Mouse (Mus musculus) MEL (cell line): ENCODE measurements at regions not wholly inside any gene's neighbourhood (a gene's known extent, or its start where the extent isn't known, plus 50 kb on each side); places are given as distances from the start of the nearest gene placed in this dataset.

ENCODE experiments used
- DNase-seq: peaks from one replicate; pipeline ENCODE4 v3.0.0; 2011; ENCODE audit warnings: low read depth, low spot score
- H3K27ac ChIP-seq: 2 replicates; pipeline ENCODE4 v1.5.1; 2012; ENCODE audit warnings: low read depth, mild to moderate bottlenecking, control low read depth, low read length, moderate library complexity; ENCODE audit not compliant: control insufficient read depth
- H3K27me3 ChIP-seq, 2 experiments: fragments of 150-350 bp in 1 of 2; sonication (generic) in 1 of 2; 2 replicates each; pipeline ENCODE4 v1.6.1; 2012; ENCODE audit warnings: low read length in 2 of 2, mild to moderate bottlenecking in 2 of 2, improper control_type of control experiment in 1 of 2, moderate library complexity in 1 of 2; ENCODE audit not compliant: insufficient read depth in 2 of 2, control insufficient read depth in 1 of 2
- H3K36me3 ChIP-seq, 2 experiments: 2 replicates each; pipeline ENCODE4 v1.6.1; 2012 to 2014; ENCODE audit warnings: low read length in 2 of 2, improper control_type of control experiment in 1 of 2, inconsistent platforms in 1 of 2, mild to moderate bottlenecking in 1 of 2; ENCODE audit not compliant: insufficient read depth in 2 of 2, control insufficient read depth in 1 of 2
- H3K4me1 ChIP-seq, 2 experiments: fragments of 150-350 bp in 1 of 2; sonication (generic) in 1 of 2; 2 replicates each; pipeline ENCODE4 v1.6.1; 2012; ENCODE audit warnings: low read length in 2 of 2, improper control_type of control experiment in 1 of 2, mild to moderate bottlenecking in 1 of 2; ENCODE audit not compliant: insufficient read depth in 2 of 2, control insufficient read depth in 1 of 2
- H3K4me3 ChIP-seq, 2 experiments: fragments of 150-350 bp in 1 of 2; sonication (generic) in 1 of 2; 2 replicates each; pipeline ENCODE4 v1.5.1; 2012; ENCODE audit warnings: low read depth in 2 of 2, low read length in 2 of 2, mild to moderate bottlenecking in 2 of 2, moderate library complexity in 2 of 2, control low read depth in 1 of 2, improper control_type of control experiment in 1 of 2; ENCODE audit not compliant: control insufficient read depth in 1 of 2, insufficient read depth in 1 of 2
- H3K79me2 ChIP-seq: 2 replicates; pipeline ENCODE4 v1.6.1; 2012; ENCODE audit warnings: mild to moderate bottlenecking, low read length, moderate library complexity; ENCODE audit not compliant: control insufficient read depth, poor library complexity, insufficient read depth
- H3K9ac ChIP-seq: 2 replicates; pipeline ENCODE4 v1.6.1; 2012; ENCODE audit warnings: low read depth, mild to moderate bottlenecking, control low read depth, low read length, moderate library complexity; ENCODE audit not compliant: control insufficient read depth, poor library complexity, severe bottlenecking
- H3K9me3 ChIP-seq: fragments of 150-350 bp; sonication (generic); replicated peaks from 2 replicates; pipeline ENCODE4 v1.6.1; 2012; ENCODE audit warnings: mild to moderate bottlenecking, low read length, improper control_type of control experiment, moderate library complexity; ENCODE audit not compliant: insufficient read depth
- BHLHE40 ChIP-seq: IDR thresholded peaks from 2 replicates; pipeline ENCODE4 v1.6.1; 2012; ENCODE audit warnings: low read depth, mild to moderate bottlenecking, inconsistent platforms, low read length, improper control_type of control experiment, borderline replicate concordance
- CHD2 ChIP-seq: IDR thresholded peaks from 2 replicates; pipeline ENCODE4 v1.6.1; 2011; ENCODE audit warnings: low read length, improper control_type of control experiment
- CTCF ChIP-seq, 3 experiments: IDR thresholded peaks in 2 of 3; conservative IDR thresholded peaks in 1 of 3; 2 replicates each; pipeline ENCODE4 v1.5.1; 2011 to 2012; ENCODE audit warnings: low read length in 3 of 3, low read depth in 2 of 3, mild to moderate bottlenecking in 2 of 3, improper control_type of control experiment in 1 of 3, inconsistent platforms in 1 of 3, mixed read lengths in 1 of 3, moderate library complexity in 1 of 3; ENCODE audit not compliant: control insufficient read depth in 1 of 3, insufficient read depth in 1 of 3, poor library complexity in 1 of 3, severe bottlenecking in 1 of 3
- E2F4 ChIP-seq: IDR thresholded peaks from 2 replicates; pipeline ENCODE4 v1.6.1; 2011; ENCODE audit warnings: low read depth, low read length, improper control_type of control experiment, borderline replicate concordance
- EP300 ChIP-seq, 2 experiments: IDR thresholded peaks; 2 replicates each; pipeline ENCODE4 v1.6.1; 2011; ENCODE audit warnings: improper control_type of control experiment in 2 of 2, low read length in 2 of 2, low read depth in 1 of 2, mild to moderate bottlenecking in 1 of 2
- ETS1 ChIP-seq: IDR thresholded peaks from 2 replicates; pipeline ENCODE4 v1.6.1; 2012; ENCODE audit warnings: low read depth, mild to moderate bottlenecking, inconsistent platforms, low read length, improper control_type of control experiment, moderate library complexity
- GATA1 ChIP-seq: IDR thresholded peaks from 2 replicates; pipeline ENCODE4 v1.6.1; 2011; ENCODE audit warnings: low read depth, low read length, improper control_type of control experiment
- JUND ChIP-seq: IDR thresholded peaks from 2 replicates; pipeline ENCODE4 v1.6.1; 2011; ENCODE audit warnings: low read depth, mild to moderate bottlenecking, improper control_type of control experiment, low read length
- MAFK ChIP-seq: IDR thresholded peaks from 2 replicates; pipeline ENCODE4 v1.6.1; 2011; ENCODE audit warnings: low read depth, mild to moderate bottlenecking, low read length, improper control_type of control experiment, borderline replicate concordance
- MAX ChIP-seq: IDR thresholded peaks from 2 replicates; pipeline ENCODE4 v1.6.1; 2011; ENCODE audit warnings: low read length, improper control_type of control experiment
- MXI1 ChIP-seq: IDR thresholded peaks from 2 replicates; pipeline ENCODE4 v1.6.1; 2011; ENCODE audit warnings: mild to moderate bottlenecking, low read depth, low read length, improper control_type of control experiment
- MYB ChIP-seq: IDR thresholded peaks from 2 replicates; pipeline ENCODE4 v1.6.1; 2011; ENCODE audit warnings: mild to moderate bottlenecking, low read depth, low read length, improper control_type of control experiment
- NELFE ChIP-seq: IDR thresholded peaks from 2 replicates; pipeline ENCODE4 v1.6.1; 2011; ENCODE audit warnings: low read depth, low read length, improper control_type of control experiment
- NRF1 ChIP-seq: IDR thresholded peaks from 2 replicates; pipeline ENCODE4 v1.6.1; 2014; ENCODE audit warnings: low read depth, mild to moderate bottlenecking, inconsistent platforms, low read length, improper control_type of control experiment, moderate library complexity; ENCODE audit not compliant: poor library complexity, insufficient read depth, severe bottlenecking
- POLR2A ChIP-seq, 2 experiments: IDR thresholded peaks; 2 replicates each; pipeline ENCODE4 v1.6.1; 2011 to 2012; ENCODE audit warnings: low read length in 2 of 2, mild to moderate bottlenecking in 2 of 2, control low read depth in 1 of 2, improper control_type of control experiment in 1 of 2, low read depth in 1 of 2, moderate library complexity in 1 of 2; ENCODE audit not compliant: control insufficient read depth in 1 of 2, insufficient read depth in 1 of 2, poor library complexity in 1 of 2
- POLR2AphosphoS2 ChIP-seq: IDR thresholded peaks from 2 replicates; pipeline ENCODE4 v1.6.1; 2011; ENCODE audit warnings: low read length, improper control_type of control experiment
- POLR2AphosphoS5 ChIP-seq: IDR thresholded peaks from 2 replicates; pipeline ENCODE4 v1.6.1; 2012; ENCODE audit warnings: low read depth, borderline replicate concordance, mild to moderate bottlenecking, inconsistent platforms, low read length, moderate library complexity, mixed read lengths
- RAD21 ChIP-seq: IDR thresholded peaks from 2 replicates; pipeline ENCODE4 v1.6.1; 2011; ENCODE audit warnings: mild to moderate bottlenecking, low read depth, low read length, improper control_type of control experiment
- RCOR1 ChIP-seq: IDR thresholded peaks from 2 replicates; pipeline ENCODE4 v1.6.1; 2012; ENCODE audit warnings: low read depth, mild to moderate bottlenecking, inconsistent platforms, low read length, improper control_type of control experiment
- SIN3A ChIP-seq: IDR thresholded peaks from 2 replicates; pipeline ENCODE4 v1.6.1; 2012; ENCODE audit warnings: low read length, improper control_type of control experiment, inconsistent platforms
- SMC3 ChIP-seq: IDR thresholded peaks from 2 replicates; pipeline ENCODE4 v1.6.1; 2011; ENCODE audit warnings: low read depth, low read length, improper control_type of control experiment
- TCF12 ChIP-seq: IDR thresholded peaks from 2 replicates; pipeline ENCODE4 v1.6.1; 2014; ENCODE audit warnings: low read depth, mild to moderate bottlenecking, inconsistent platforms, low read length, improper control_type of control experiment, moderate library complexity
- UBTF ChIP-seq: IDR thresholded peaks from 2 replicates; pipeline ENCODE4 v1.6.1; 2012; ENCODE audit warnings: low read depth, mild to moderate bottlenecking, inconsistent platforms, low read length, improper control_type of control experiment, moderate library complexity, borderline replicate concordance; ENCODE audit not compliant: insufficient read depth
- ZMIZ1 ChIP-seq: IDR thresholded peaks from 2 replicates; pipeline ENCODE4 v1.6.1; 2012; ENCODE audit warnings: low read depth, mild to moderate bottlenecking, inconsistent platforms, low read length, improper control_type of control experiment, moderate library complexity
- ZNF384 ChIP-seq: IDR thresholded peaks from 2 replicates; pipeline ENCODE4 v1.6.1; 2012; ENCODE audit warnings: low read depth, mild to moderate bottlenecking, inconsistent platforms, low read length, improper control_type of control experiment

GRCm38 (mm10) chr19:54855190-54855589, 271.8 kb downstream of the Gpam start:
- H3K36me3 ChIP-seq: no peaks in the 10 kb centered on the region
- no peaks in the 10 kb centered on the region for H3K4me1 ChIP-seq
- no peaks in the 10 kb centered on the region for H3K9me3 ChIP-seq
- no peak overlapping the region for H3K9ac ChIP-seq
- H3K4me3 ChIP-seq: no peak overlapping the region
- no peak overlapping the region for H3K27ac ChIP-seq
- H3K79me2 ChIP-seq: no peaks in the 10 kb centered on the region
- no peaks in the 10 kb centered on the region; a peak in 1 of 4 replicates for H3K27me3 ChIP-seq
- no peak for DNase-seq
- TF ChIP-seq SIN3A: no peak
- TF ChIP-seq RAD21: no peak
- TF ChIP-seq MXI1: no peak
- no peak for TF ChIP-seq CTCF (IDR thresholded peaks at IDR 0.05 in 2 of 3, conservative IDR thresholded peaks at IDR 0.05 in 1 of 3; ENCODE audit: control insufficient read depth in 1 of 3, insufficient read depth in 1 of 3, low read depth in 2 of 3, low read length in 3 of 3, poor library complexity in 1 of 3, severe bottlenecking in 1 of 3)
- no peak for TF ChIP-seq NRF1
- TF ChIP-seq POLR2A (IDR thresholded peaks at IDR 0.05; ENCODE audit: control insufficient read depth in 1 of 2, insufficient read depth in 1 of 2, low read depth in 1 of 2, low read length in 2 of 2, poor library complexity in 1 of 2): no peak
- TF ChIP-seq MYB: no peak
- TF ChIP-seq TCF12: no peak
- TF ChIP-seq E2F4: no peak
- no peak for TF ChIP-seq RCOR1
- TF ChIP-seq JUND: no peak
- TF ChIP-seq EP300 (IDR thresholded peaks at IDR 0.05; ENCODE audit: low read depth in 1 of 2, low read length in 2 of 2): no peak
- no peak for TF ChIP-seq NELFE
- TF ChIP-seq POLR2AphosphoS5: no peak
- no peak for TF ChIP-seq GATA1

DNA sequence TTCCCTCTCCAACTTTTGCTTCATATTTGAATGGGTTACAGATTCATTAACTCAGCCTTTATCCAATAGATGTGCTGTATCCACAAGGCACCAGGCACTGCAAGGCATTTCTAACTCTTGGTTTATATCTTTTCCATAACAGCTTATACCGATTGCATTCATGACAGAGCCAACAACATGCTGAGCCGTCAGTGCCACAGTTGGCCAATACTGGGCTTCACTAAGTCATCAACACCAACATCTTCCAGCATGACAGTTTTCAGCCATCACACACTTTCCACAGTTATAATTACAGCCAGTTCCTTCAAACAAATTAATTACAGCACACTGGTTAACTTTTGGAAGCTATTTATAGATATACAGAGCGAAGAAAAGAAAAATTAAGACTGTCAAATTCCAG, 288.8 kb downstream of the Gpam start:
- H3K9ac ChIP-seq: no peak overlapping the region
- H3K4me1 ChIP-seq: no peaks in the 10 kb centered on the region
- DNase-seq: no peak
- H3K79me2 ChIP-seq: no peaks in the 10 kb centered on the region
- no peaks in the 10 kb centered on the region for H3K9me3 ChIP-seq
- H3K36me3 ChIP-seq: no peaks in the 10 kb centered on the region
- TF ChIP-seq ZMIZ1 (no peak), MAX (no peak), POLR2AphosphoS2 (no peak), UBTF (no peak), ETS1 (no peak), MAFK (no peak), ZNF384 (no peak), CHD2 (no peak), BHLHE40 (no peak), SMC3 (no peak)
- H3K27me3 ChIP-seq: no peaks in the 10 kb centered on the region; a peak in 1 of 4 replicates
- H3K27ac ChIP-seq: no peak overlapping the region
- no peak overlapping the region for H3K4me3 ChIP-seq
